Mouse (Mus musculus): ENCODE measurements around the gene Tdrd7.

- no peak for TF ChIP-seq POLR2A (IDR thresholded peaks at IDR 0.05; ENCODE audit: control insufficient read depth, extremely low read depth, insufficient read depth, low read length, poor library complexity)
- TF ChIP-seq CTCF (IDR thresholded peaks at IDR 0.05; ENCODE audit: borderline replicate concordance, control insufficient read depth, extremely low read depth, insufficient read depth, low read length, poor library complexity) = no peak
Measured at GRCm38 (mm10) chr4:46038892-46039751, 74.0 kb downstream of the Tdrd7 start, which contains the start of gene Tmod1.
